Mouse (Mus musculus) ES-E14 (cell line): ENCODE data around the gene Cidec.

Source experiments
- CHD2 ChIP-seq: IDR thresholded peaks from 2 replicates; pipeline ENCODE4 v1.6.1; 2014; ENCODE audit warnings: mild to moderate bottlenecking, low read depth, low read length, inconsistent platforms
- HCFC1 ChIP-seq: IDR thresholded peaks from 2 replicates; pipeline ENCODE4 v1.6.1; 2012; ENCODE audit warnings: low read length, inconsistent platforms, borderline replicate concordance; ENCODE audit not compliant: insufficient read depth
- MAFK ChIP-seq: IDR thresholded peaks from 2 replicates; pipeline ENCODE4 v1.6.1; 2014; ENCODE audit warnings: mild to moderate bottlenecking, low read depth, low read length, inconsistent platforms; ENCODE audit not compliant: insufficient read depth
- ZC3H11A ChIP-seq: IDR thresholded peaks from 2 replicates; pipeline ENCODE4 v1.6.1; 2012; ENCODE audit warnings: low read depth, mild to moderate bottlenecking, inconsistent platforms, low read length, borderline replicate concordance

DNA sequence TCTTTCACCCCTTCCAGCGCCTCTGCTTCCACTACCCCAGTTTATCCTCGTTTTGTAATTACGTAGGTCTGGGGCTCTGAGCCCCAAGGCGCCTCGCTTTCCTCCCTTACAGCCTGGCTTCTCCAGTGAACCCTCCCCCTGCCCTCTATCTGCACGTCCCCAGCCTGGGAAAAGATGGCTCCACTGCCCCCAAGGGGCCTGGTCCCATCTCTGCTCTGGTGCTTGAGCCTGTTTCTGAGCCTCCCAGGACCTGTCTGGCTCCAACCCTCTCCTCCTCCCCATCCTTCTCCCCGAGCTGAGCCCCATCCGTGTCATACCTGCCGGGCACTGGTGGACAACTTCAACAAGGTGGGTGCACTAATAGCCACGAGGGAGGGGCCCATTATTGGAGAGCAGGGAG is 48.2 kb upstream of the Cidec start:
- TF ChIP-seq MAFK, result no peak
- no peak for TF ChIP-seq CHD2
- no peak for TF ChIP-seq ZC3H11A
- no peak for TF ChIP-seq HCFC1
